Mouse (Mus musculus): ENCODE results near the gene Pdcd4.

- TF ChIP-seq CTCF (IDR thresholded peaks at IDR 0.05; ENCODE audit: extremely low read depth, insufficient read length, insufficient replicate concordance, low read depth, low read length) (no peak), POLR2A (IDR thresholded peaks at IDR 0.05; ENCODE audit: low read depth, low read length) (no peak)
These were observed 65.5 kb downstream of the Pdcd4 start for GRCm38 (mm10) chr19:53957513-53957912.
